Mouse (Mus musculus) neural tube, embryonic 12.5 days (tissue): ENCODE data around the gene Cox6b1. TPM values are rescaled to one million over a fixed set of nuclear protein-coding genes. Genes with fewer than 3 reads are reported as not detected.

Experiments used
- ATAC-seq: fragments of 200-750 bp; cut with Nextera tagmentation; 2 replicates; pipeline ENCODE4 v1.8.0; 2017; ENCODE audit warnings: low read depth, mild to moderate bottlenecking, moderate TSS enrichment, moderate library complexity; ENCODE audit not compliant: low FRiP score
- H3K27ac ChIP-seq: fragments of 300-500 bp; sonication (generic); 2 replicates; pipeline ENCODE4 v1.5.1; 2016
- H3K27me3 ChIP-seq: fragments of 300-500 bp; sonication (generic); replicated peaks from 2 replicates; pipeline ENCODE4 v1.6.1; 2016; ENCODE audit warnings: mild to moderate bottlenecking
- H3K36me3 ChIP-seq: fragments of 300-500 bp; sonication (generic); 2 replicates; pipeline ENCODE4 v1.6.1; 2016; ENCODE audit warnings: mild to moderate bottlenecking
- H3K4me1 ChIP-seq: fragments of 300-500 bp; sonication (generic); 2 replicates; pipeline ENCODE4 v1.6.1; 2016
- H3K4me2 ChIP-seq: fragments of 300-500 bp; sonication (generic); replicated peaks from 2 replicates; pipeline ENCODE4 v1.6.1; 2016; ENCODE audit warnings: mild to moderate bottlenecking
- H3K4me3 ChIP-seq: fragments of 300-500 bp; sonication (generic); 2 replicates; pipeline ENCODE4 v1.5.1; 2016
- H3K9ac ChIP-seq: fragments of 300-500 bp; sonication (generic); 2 replicates; pipeline ENCODE4 v1.6.1; 2016; ENCODE audit warnings: mild to moderate bottlenecking
- H3K9me3 ChIP-seq: fragments of 300-500 bp; sonication (generic); 2 replicates; pipeline ENCODE4 v1.6.1; 2016; ENCODE audit warnings: mild to moderate bottlenecking
- WGBS: fragments of 180-500 bp; shearing (Covaris S2); methylation state at CpG from one replicate; pipeline ENCODE4 v1.1.7; 2016; 5-methylcytosine and 5-hydroxymethylcytosine counted together
- polyA plus RNA-seq: library from polyadenylated mRNA; unstranded; fragments of >200 nt; fragmentation: Nextera tagmentation; extraction: Ambion mirVana; gene quantifications from 2 replicates; pipeline ENCODE4 v1.2.1, GENCODE M21; 2016

Gene Cox6b1
- polyA plus RNA-seq, 1 experiment from 2014 or later, result 912 TPM

DNA sequence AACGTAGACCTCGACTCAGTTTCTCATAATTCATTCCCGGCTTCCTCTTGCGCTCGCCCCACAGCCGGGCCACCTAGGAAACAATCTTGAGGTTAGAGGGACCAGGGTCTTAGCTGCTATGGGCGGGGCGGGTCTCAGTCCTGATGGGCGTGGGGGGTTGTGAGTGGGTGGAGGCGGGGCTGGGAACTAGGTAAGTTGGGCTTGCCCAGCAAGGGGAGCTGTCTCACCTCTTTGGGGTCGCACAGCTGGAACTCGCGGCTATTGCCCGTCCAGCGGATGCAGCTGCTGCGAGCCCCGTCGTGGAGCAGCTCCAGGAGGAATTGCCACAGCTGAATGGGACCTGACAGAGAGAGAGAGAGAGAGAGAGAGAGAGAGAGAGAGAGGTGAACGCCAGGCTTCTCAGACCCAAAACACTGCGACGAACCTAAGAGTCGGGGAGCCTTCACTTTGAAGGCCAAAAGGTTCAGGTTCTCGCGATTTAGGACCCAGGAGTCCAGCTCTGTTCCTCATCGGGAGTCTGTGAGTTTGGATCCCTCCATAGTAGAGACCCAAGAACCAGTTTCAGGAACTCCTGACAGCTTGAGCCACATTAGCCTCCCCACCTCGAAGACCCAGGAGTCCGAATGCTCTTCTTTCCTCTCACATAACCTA lies 7.9 kb upstream of the Cox6b1 start:
- H3K36me3 ChIP-seq, result no peaks in the 10 kb centered on the region
- peak overlapping the region; percentile 40; the same call in 1 of the 2 replicates for H3K4me2 ChIP-seq
- ATAC-seq, result no peak
- peaks cover 54% of the 10 kb centered on the region for H3K27me3 ChIP-seq
- no peak overlapping the region; the same call in 1 of the 2 replicates for H3K4me3 ChIP-seq
- H3K9me3 ChIP-seq, result no peaks in the 10 kb centered on the region
- WGBS, result 4% methylated on average over 27 of the region's 27 CpGs
- 0 out of 2 replicates have a peak, but pooled peaks cover 5% of the 10 kb centered on the region for H3K4me1 ChIP-seq
- H3K9ac ChIP-seq, result no peak overlapping the region
- no peak overlapping the region for H3K27ac ChIP-seq

DNA sequence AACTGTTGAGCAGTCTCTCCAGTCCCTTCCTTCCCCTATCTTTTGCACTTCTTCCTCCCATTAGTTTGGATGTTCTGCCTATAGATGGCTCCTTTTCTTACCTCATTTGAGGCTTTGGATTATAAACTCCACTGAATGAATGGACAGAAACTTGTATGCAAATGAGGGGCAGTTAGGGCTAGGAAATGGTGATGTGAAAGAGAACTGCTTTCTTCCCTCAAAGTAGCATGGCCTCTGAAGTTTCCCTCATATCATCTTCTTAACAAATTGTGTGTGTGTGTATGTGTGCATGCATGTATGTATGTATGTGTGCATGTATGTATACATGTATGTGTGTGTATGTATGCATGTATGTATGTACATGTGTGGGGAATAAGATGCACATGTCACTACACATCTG lies 3.1 kb upstream of the Cox6b1 start:
- Histone ChIP-seq H3K4me1 (peaks cover 11% of the 10 kb centered on the region), H3K4me2 (no peak overlapping the region), H3K27ac (no peak overlapping the region), H3K9ac (no peak overlapping the region), H3K9me3 (no peaks in the 10 kb centered on the region), H3K36me3 (peaks cover 8% of the 10 kb centered on the region; the same call in 1 of the 2 replicates), H3K4me3 (no peak overlapping the region), H3K27me3 (peaks cover 29% of the 10 kb centered on the region)
- ATAC-seq, result no peak

DNA sequence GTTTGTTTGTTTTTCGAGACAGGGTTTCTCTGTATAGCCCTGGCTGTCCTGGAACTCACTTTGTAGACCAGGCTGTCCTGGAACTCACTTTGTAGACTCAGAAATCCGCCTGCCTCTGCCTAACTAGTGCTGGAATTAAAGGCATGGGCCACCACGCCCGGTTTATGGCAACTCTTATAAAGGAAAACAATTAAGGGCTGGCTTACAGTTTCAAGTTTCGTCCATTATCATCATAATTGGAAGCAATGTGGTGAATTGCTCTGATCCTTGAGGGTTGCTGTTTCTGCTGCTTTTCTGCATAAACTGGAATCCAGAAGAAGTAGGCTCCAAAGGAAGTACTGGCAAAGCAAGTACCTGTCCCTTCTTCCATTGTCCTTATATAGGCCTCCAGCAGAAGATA lies 696 bp upstream of the Cox6b1 start:
- 90% methylated on average over 5 of the region's 5 CpGs for WGBS
- Histone ChIP-seq H3K27ac (no peak overlapping the region), H3K27me3 (peaks cover 6% of the 10 kb centered on the region; the same call in 1 of the 2 replicates), H3K36me3 (peaks cover 31% of the 10 kb centered on the region), H3K9me3 (no peaks in the 10 kb centered on the region), H3K4me3 (no peak overlapping the region), H3K4me1 (peaks cover 11% of the 10 kb centered on the region), H3K4me2 (no peak overlapping the region; the same call in 1 of the 2 replicates), H3K9ac (no peak overlapping the region)
- no peak for ATAC-seq

DNA sequence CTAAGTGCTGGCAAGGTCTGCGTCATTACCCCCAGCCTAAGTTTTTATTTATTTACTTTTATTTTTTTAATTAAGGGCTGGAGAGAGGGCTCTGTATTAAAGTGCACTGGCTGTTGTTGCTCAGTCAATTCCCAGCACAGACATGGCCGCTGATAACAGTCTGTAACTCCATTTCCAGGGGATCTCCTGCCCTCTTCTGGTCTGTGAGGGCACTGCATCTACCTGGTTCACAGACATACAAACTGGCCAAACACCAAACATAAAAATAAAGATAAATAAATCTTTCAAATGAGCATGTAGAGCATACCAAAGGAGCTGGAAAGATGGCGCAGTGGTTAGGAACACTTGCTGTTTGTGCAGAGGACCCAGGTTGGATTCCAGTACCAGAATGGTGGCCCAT lies 6.7 kb downstream of the Cox6b1 start:
- no peak overlapping the region for H3K27ac ChIP-seq
- H3K4me3 ChIP-seq, result no peak overlapping the region
- no peaks in the 10 kb centered on the region for H3K4me1 ChIP-seq
- H3K27me3 ChIP-seq, result no peaks in the 10 kb centered on the region
- ATAC-seq, result no peak
- H3K4me2 ChIP-seq, result no peak overlapping the region
- no peak overlapping the region for H3K9ac ChIP-seq
- H3K9me3 ChIP-seq, result no peaks in the 10 kb centered on the region
- peaks cover 78% of the 10 kb centered on the region for H3K36me3 ChIP-seq
- 89% methylated on average over 3 of the region's 3 CpGs for WGBS

DNA sequence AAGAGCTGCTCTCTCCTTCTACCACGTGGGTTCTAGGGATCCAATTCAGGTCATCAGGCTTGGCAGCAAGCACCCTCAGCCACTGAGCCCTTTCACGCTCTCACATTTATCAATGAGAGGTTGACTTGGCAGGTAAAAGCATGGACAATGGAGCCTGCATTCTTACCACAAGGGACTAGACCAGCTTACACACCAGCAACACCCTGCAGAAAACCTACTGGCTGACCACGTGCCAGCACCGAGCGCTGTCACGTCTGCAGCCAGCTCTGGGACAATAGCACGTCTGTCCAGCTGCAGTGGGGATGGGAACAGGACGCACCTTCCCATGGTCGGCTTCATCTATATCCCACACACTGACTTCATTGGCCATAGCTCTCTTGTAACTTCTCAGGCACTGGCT lies 7.3 kb downstream of the Cox6b1 start:
- no peak for ATAC-seq
- no peak overlapping the region for H3K4me3 ChIP-seq
- H3K27me3 ChIP-seq, result no peaks in the 10 kb centered on the region
- H3K4me2 ChIP-seq, result no peak overlapping the region
- no peak overlapping the region for H3K9ac ChIP-seq
- WGBS, result 95% methylated on average over 9 of the region's 9 CpGs
- H3K4me1 ChIP-seq, result no peaks in the 10 kb centered on the region
- peaks cover 72% of the 10 kb centered on the region for H3K36me3 ChIP-seq
- H3K27ac ChIP-seq, result no peak overlapping the region
- H3K9me3 ChIP-seq, result no peaks in the 10 kb centered on the region

DNA sequence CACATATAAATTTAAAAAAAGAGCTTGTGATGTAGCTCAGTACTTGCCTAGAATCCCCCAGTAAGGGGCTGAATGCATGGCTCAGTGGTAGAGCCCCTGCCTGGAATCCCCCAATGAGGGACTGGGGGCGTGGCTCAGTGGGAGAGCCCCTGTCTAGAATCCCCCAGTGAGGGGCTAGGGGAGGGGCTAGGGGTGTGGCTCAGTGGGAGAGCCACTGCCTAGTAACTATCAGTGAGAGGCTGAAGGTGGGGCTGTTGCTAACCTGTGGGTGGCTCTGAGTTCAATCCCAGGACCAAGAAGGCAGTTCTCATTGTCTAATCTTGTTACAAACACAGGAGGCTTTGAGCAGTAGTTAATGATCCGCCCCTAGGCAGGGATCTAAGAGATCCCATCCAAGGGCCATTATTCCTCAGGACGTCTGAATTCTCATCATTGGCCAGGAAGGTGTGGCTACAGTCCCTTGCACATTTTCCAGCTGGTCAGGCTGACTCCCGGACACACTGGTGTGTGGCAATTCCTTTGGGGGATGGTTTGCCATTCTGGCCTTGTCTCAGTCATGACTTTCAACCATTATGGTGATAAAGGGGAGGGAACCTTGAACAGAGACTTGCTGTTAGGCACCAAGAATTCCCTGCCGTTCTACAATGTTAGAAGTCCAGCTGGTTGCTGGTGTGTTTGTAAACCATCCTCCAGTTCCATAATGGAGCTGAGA lies 10.7 kb downstream of the Cox6b1 start:
- peaks cover 6% of the 10 kb centered on the region; the same call in 1 of the 2 replicates for H3K4me1 ChIP-seq
- 60% methylated on average over 5 of the region's 5 CpGs for WGBS
- H3K4me3 ChIP-seq, result no peak overlapping the region
- no peak overlapping the region for H3K4me2 ChIP-seq
- no peaks in the 10 kb centered on the region for H3K9me3 ChIP-seq
- 0 out of 2 replicates have a peak, but pooled peaks have one; percentile 29 for ATAC-seq
- H3K27me3 ChIP-seq, result no peaks in the 10 kb centered on the region
- H3K9ac ChIP-seq, result no peak overlapping the region
- H3K27ac ChIP-seq, result no peak overlapping the region
- peaks cover 47% of the 10 kb centered on the region for H3K36me3 ChIP-seq

DNA sequence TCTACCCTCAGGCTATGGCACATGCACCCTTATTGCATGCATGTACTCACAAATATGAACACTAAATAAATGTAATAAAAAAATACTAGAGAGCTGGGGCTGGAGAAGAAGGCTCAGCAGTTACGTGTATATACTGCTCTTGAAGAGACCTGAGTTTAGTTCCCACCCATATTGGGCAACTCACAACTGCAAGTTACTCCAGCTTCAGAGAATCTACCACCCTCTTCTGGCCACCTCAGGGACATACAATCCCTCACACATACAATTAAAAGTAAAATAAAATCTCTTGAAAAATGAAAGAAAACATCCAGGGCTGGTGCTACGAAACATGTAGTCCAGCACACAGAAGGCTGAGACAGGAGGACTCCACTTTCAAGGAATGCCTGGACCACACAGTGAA lies 11.5 kb downstream of the Cox6b1 start:
- H3K4me3 ChIP-seq, result no peak overlapping the region
- peaks cover 44% of the 10 kb centered on the region for H3K36me3 ChIP-seq
- no peaks in the 10 kb centered on the region for H3K9me3 ChIP-seq
- no peak overlapping the region for H3K27ac ChIP-seq
- H3K4me1 ChIP-seq, result peaks cover 6% of the 10 kb centered on the region; the same call in 1 of the 2 replicates
- H3K27me3 ChIP-seq, result no peaks in the 10 kb centered on the region
- no peak for ATAC-seq
- WGBS, result 81% methylated on average over 2 of the region's 2 CpGs
- H3K9ac ChIP-seq, result no peak overlapping the region
- H3K4me2 ChIP-seq, result no peak overlapping the region

DNA sequence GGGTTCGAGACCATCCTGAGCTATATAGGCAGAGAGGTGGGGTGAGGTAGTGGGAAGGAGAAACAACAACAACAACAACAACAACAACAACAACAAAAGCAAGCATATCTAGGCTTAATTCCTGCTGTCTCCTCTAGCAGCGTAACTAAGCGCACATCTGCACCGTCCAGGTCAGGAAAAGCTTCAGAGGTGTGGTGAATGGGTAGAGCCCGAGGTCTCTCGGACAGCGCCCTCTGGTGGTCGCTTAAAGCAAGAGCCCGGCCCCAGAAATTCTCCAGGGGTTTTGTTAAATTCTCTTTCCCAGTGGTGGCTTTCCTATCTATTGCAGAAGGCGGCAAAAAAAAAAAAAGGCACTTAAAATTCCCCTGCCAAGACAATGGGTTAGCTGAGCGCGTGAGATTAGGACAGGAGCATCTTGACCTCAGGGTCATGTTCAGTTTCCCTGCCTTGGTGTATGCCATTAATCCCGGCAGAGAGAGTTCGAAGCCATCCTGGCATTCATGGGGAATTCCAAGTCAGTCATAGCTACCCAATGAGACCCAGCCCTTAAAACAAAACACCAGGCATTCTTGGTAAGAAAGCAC lies 12.3 kb downstream of the Cox6b1 start:
- Histone ChIP-seq H3K27ac (no peak overlapping the region), H3K4me3 (no peak overlapping the region), H3K9me3 (no peaks in the 10 kb centered on the region), H3K4me2 (no peak overlapping the region), H3K4me1 (peaks cover 6% of the 10 kb centered on the region; the same call in 1 of the 2 replicates), H3K36me3 (peaks cover 35% of the 10 kb centered on the region), H3K9ac (no peak overlapping the region), H3K27me3 (no peaks in the 10 kb centered on the region)
- 26% methylated on average over 14 of the region's 14 CpGs for WGBS
- ATAC-seq, result no peak

DNA sequence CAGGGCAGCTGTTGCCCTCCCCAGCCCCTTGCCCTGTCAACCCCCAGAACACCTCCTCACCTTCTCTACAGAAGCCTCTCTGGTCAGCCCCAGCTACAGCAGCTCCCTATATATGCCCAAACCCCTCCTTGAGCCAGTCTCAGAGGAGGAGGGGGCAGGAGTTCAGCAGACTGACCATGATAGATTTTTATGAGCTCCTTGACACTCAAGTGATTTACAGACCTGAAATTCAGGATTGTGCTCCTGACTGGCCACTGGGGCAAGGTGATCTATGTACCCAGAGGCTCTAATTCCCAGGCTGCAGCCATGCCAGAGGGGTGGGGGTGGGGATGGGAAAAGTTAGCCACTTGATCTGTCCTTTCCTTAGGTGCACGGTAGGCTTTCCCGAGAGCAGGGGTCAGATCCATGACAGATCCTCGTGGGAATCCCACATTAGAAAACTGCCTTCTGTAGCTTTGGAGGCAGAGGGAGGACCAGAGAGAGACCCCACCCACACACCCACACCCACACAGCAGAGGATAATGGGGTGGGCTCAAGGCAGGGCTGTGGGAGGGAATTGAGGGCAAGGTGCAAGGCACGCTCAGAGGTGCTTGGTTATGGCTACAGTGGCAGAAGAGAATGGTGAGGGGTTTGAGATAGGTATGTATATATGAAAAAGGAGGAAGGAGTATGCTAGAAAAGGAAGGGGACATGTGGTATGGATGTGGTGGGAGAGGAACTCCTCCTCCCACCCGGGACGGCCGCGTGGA lies 13.1 kb downstream of the Cox6b1 start, which contains the start of gene Upk1a:
Gene Upk1a, minus strand, starts transcription at position 194 of the 749 bp plus-strand sequence.
- H3K4me1 ChIP-seq, result peaks cover 6% of the 10 kb centered on the region; the same call in 1 of the 2 replicates
- H3K27ac ChIP-seq, result no peak within 1 kb of the TSS
- WGBS, result 67% methylated on average over 8 of the region's 8 CpGs
- ATAC-seq, result no peak
- H3K36me3 ChIP-seq, result peaks cover 29% of the 10 kb centered on the region
- no peak within 1 kb of the TSS for H3K4me2 ChIP-seq
- no peak within 1 kb of the TSS for H3K9ac ChIP-seq
- H3K4me3 ChIP-seq, result no peak within 1 kb of the TSS
- no peaks in the 10 kb centered on the region for H3K27me3 ChIP-seq
- H3K9me3 ChIP-seq, result no peaks in the 10 kb centered on the region

DNA sequence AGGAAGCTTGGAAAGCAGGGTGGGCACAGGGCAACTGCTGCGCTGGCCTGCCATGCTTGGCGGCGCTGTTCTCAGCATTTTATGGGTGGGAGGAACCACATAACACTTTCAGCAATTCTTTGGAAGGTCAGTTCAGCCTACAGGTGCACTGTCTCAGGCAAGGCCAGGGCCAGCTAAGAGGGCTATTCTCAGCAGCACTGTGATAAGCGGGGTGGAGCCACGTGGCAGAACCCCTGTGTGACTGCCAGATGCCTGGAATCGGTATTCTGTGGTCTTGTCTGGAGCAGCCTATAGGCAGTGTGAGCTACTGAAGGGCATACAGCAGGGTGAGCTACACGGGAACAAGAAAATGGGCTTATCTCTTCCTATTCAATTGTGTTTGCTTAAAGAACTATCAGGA lies 15.9 kb downstream of the Cox6b1 start:
- H3K9ac ChIP-seq, result no peak overlapping the region
- H3K4me2 ChIP-seq, result no peak overlapping the region
- H3K27ac ChIP-seq, result no peak overlapping the region
- H3K27me3 ChIP-seq, result no peaks in the 10 kb centered on the region
- H3K4me3 ChIP-seq, result no peak overlapping the region
- peaks cover 2% of the 10 kb centered on the region; the same call in 1 of the 2 replicates for H3K36me3 ChIP-seq
- H3K4me1 ChIP-seq, result peaks cover 6% of the 10 kb centered on the region; the same call in 1 of the 2 replicates
- H3K9me3 ChIP-seq, result no peaks in the 10 kb centered on the region
- WGBS, result 63% methylated on average over 7 of the region's 7 CpGs
- no peak for ATAC-seq

DNA sequence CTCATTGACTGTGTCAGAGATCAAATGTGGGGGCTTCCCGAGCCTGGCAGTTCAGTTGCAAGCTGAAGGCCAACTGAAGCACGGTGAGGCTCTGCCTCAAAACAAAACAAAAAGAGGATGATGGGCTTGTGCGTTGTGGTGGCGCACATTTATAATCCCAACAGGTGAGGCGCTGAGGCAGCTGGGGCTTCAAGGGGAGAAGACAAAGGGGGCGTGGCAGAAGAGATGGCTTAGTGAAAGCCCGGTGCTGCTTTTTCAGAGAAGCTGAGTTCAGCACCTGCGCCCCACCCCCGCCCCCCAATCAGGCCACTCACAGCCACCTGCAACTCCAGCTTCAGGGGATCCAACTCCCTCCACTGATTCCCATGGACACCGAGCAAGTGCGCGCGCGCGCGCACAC lies 17.5 kb downstream of the Cox6b1 start:
- 61% methylated on average over 14 of the region's 16 CpGs for WGBS
- peaks cover 6% of the 10 kb centered on the region; the same call in 1 of the 2 replicates for H3K4me1 ChIP-seq
- no peaks in the 10 kb centered on the region for H3K9me3 ChIP-seq
- no peak overlapping the region for H3K27ac ChIP-seq
- no peaks in the 10 kb centered on the region for H3K36me3 ChIP-seq
- ATAC-seq, result no peak
- no peak overlapping the region for H3K4me3 ChIP-seq
- H3K4me2 ChIP-seq, result no peak overlapping the region
- no peaks in the 10 kb centered on the region for H3K27me3 ChIP-seq
- no peak overlapping the region for H3K9ac ChIP-seq
